Mouse (Mus musculus) Muller cell, postnatal 12 days (primary cell): Measurements from ENCODE around the gene Lamb2.

ENCODE experiments used
- DNase-seq: peaks from one replicate; pipeline ENCODE4 v3.0.0-alpha.2; 2015; ENCODE audit errors: inconsistent ontology term

The Lamb2 gene

GRCm38 (mm10) chr9:108479721-108480351, at the start of gene Lamb2:
Gene Lamb2, plus strand, starts transcription at chr9:108479736.
- DNase-seq, result no peak

GRCm38 (mm10) chr9:108431431-108432067, 48.0 kb upstream of the Lamb2 start:
- DNase-seq, result peak; percentile 24

- no peak for DNase-seq
These were observed 43.4 kb upstream of the Lamb2 start, which contains the start of gene BC048562 for GRCm38 (mm10) chr9:108436182-108436581. Gene BC048562, plus strand, starts transcription at chr9:108436482.

GRCm38 (mm10) chr9:108439176-108439575, 40.4 kb upstream of the Lamb2 start:
- DNase-seq, result no peak

GRCm38 (mm10) chr9:108440485-108440884, 39.1 kb upstream of the Lamb2 start:
- DNase-seq, result no peak

- no peak for DNase-seq
These were observed 38.2 kb upstream of the Lamb2 start for GRCm38 (mm10) chr9:108441236-108441919.

GRCm38 (mm10) chr9:108445125-108445524, 34.4 kb upstream of the Lamb2 start:
- DNase-seq, result no peak

- DNase-seq, result no peak
These were observed 29.7 kb upstream of the Lamb2 start for GRCm38 (mm10) chr9:108449860-108450259.

- DNase-seq, result peak; percentile 26
These were observed 29.0 kb upstream of the Lamb2 start for GRCm38 (mm10) chr9:108450292-108451169.

GRCm38 (mm10) chr9:108451170-108451493, 28.4 kb upstream of the Lamb2 start:
- DNase-seq, result no peak

- no peak for DNase-seq
These were observed 27.9 kb upstream of the Lamb2 start for GRCm38 (mm10) chr9:108451519-108452160.

GRCm38 (mm10) chr9:108452291-108452906, 27.1 kb upstream of the Lamb2 start:
- DNase-seq, result peak; percentile 85

- no peak for DNase-seq
These were observed 26.6 kb upstream of the Lamb2 start for GRCm38 (mm10) chr9:108452911-108453310.

GRCm38 (mm10) chr9:108453458-108453857, 26.1 kb upstream of the Lamb2 start:
- DNase-seq, result peak; percentile 24

GRCm38 (mm10) chr9:108454429-108454828, 25.1 kb upstream of the Lamb2 start:
- DNase-seq, result no peak

- DNase-seq, result no peak
These were observed 23.6 kb upstream of the Lamb2 start for GRCm38 (mm10) chr9:108455747-108456571.

- no peak for DNase-seq
These were observed 22.6 kb upstream of the Lamb2 start for GRCm38 (mm10) chr9:108456953-108457352.

GRCm38 (mm10) chr9:108459939-108460318, 19.6 kb upstream of the Lamb2 start:
- no peak for DNase-seq

- peak; percentile 87 for DNase-seq
These were observed 19.0 kb upstream of the Lamb2 start, which contains the start of gene Ccdc71 for GRCm38 (mm10) chr9:108460319-108461178. Gene Ccdc71, plus strand, starts transcription at chr9:108460527.
